Mouse (Mus musculus): ENCODE measurements around the gene Ppp1r26. TPM values are rescaled to one million over a fixed set of nuclear protein-coding genes. Genes with fewer than 3 reads are reported as not detected.

The Ppp1r26 gene
- polyA plus RNA-seq, 1 experiment from 2014 or later = 2.3 TPM

DNA sequence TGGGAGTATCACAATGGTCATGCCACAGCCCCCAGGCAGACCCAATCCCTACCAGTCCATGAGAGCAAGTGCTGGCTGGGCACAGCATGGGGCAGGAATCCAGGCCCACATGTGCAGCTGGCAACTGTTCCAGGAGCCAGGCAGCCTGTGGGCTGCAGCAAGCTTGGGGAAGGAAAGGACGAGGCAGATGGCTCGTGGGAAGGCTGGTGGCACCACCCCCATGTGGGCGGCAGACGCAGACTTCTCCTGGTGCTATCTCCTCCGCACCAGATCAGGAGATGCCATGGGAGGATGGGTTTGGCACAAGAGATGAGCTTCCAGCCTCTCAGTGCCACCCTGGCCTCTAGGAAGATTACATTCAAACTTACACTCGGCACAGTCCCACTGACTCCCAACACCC, 33.7 kb upstream of the Ppp1r26 start:
- 78% methylated on average over 6 of the region's 6 CpGs for whole genome bisulfite sequencing (ENCODE audit: insufficient replicate concordance)
- peaks cover 12% of the 10 kb centered on the region for H3K27me3 ChIP-seq (ENCODE audit: control insufficient read depth, insufficient read depth, low read length)
- no peak overlapping the region for H3K9ac ChIP-seq (ENCODE audit: low read depth, low read length)
- no peak for ATAC-seq (replicated peaks; ENCODE audit: insufficient number of reproducible peaks, low FRiP score, low TSS enrichment)
- H3K36me3 ChIP-seq (ENCODE audit: control insufficient read depth, insufficient read depth, low read length) = no peaks in the 10 kb centered on the region
- no peak overlapping the region for H3K4me2 ChIP-seq
- H3K27ac ChIP-seq (ENCODE audit: low read depth, low read length) = no peak overlapping the region
- no peaks in the 10 kb centered on the region for H3K9me3 ChIP-seq (replicated peaks; ENCODE audit: control insufficient read depth, low read length)
- H3K4me3 ChIP-seq (ENCODE audit: low read depth, low read length) = no peak overlapping the region
- peaks cover 16% of the 10 kb centered on the region for H3K4me1 ChIP-seq (ENCODE audit: control insufficient read depth, insufficient read depth, low read length)

DNA sequence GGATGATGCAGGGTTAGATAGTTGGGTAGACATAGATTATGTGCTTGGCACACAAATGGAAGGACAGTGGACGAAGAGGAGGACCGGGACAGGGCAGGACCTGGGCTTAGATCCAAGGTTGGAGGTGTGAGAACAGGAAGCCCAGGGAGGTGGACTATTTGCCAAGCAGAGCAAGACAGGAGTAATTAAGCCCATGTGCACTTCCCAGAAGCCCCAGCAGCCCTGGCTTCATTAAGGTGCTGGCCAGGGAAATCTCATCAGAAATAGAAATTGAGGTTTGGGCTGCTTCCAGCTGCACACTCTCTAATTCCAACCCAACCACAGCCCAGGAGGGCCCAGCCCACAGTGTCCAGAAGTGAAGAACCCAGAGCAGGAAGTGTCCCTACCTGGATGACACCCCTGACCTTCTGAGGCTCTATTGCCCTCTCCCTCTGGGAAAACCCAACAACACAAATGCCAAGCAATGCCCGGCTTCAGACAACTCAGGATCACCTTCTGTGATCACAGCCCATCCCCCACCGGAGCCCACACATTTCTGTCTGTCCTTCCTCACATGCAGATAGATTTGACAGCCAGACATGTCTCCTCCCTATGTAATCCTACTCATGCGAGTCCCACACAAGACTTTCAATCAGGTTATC, 32.4 kb upstream of the Ppp1r26 start:
- H3K4me1 ChIP-seq (ENCODE audit: control insufficient read depth, insufficient read depth, low read length) = peaks cover 16% of the 10 kb centered on the region
- no peak for ATAC-seq (replicated peaks; ENCODE audit: insufficient number of reproducible peaks, low FRiP score, low TSS enrichment)
- peaks cover 19% of the 10 kb centered on the region for H3K27me3 ChIP-seq (ENCODE audit: control insufficient read depth, insufficient read depth, low read length)
- H3K4me2 ChIP-seq = no peak overlapping the region
- H3K9ac ChIP-seq (ENCODE audit: low read depth, low read length) = no peak overlapping the region
- H3K36me3 ChIP-seq (ENCODE audit: control insufficient read depth, insufficient read depth, low read length) = no peaks in the 10 kb centered on the region
- H3K27ac ChIP-seq (ENCODE audit: low read depth, low read length) = no peak overlapping the region
- H3K4me3 ChIP-seq (ENCODE audit: low read depth, low read length) = no peak overlapping the region
- 85% methylated on average over 5 of the region's 5 CpGs for WGBS (ENCODE audit: insufficient replicate concordance)
- no peaks in the 10 kb centered on the region for H3K9me3 ChIP-seq (replicated peaks; ENCODE audit: control insufficient read depth, low read length)

GRCm38 (mm10) chr2:28414757-28415137, 31.9 kb upstream of the Ppp1r26 start:
- Histone ChIP-seq H3K27me3 (ENCODE audit: control insufficient read depth, insufficient read depth, low read length) (peaks cover 19% of the 10 kb centered on the region), H3K9me3 (replicated peaks; ENCODE audit: control insufficient read depth, low read length) (no peaks in the 10 kb centered on the region), H3K4me2 (no peak overlapping the region), H3K36me3 (ENCODE audit: control insufficient read depth, insufficient read depth, low read length) (no peaks in the 10 kb centered on the region), H3K4me1 (ENCODE audit: control insufficient read depth, insufficient read depth, low read length) (peaks cover 16% of the 10 kb centered on the region), H3K9ac (ENCODE audit: low read depth, low read length) (no peak overlapping the region), H3K4me3 (ENCODE audit: low read depth, low read length) (no peak overlapping the region), H3K27ac (ENCODE audit: low read depth, low read length) (no peak overlapping the region)
- ATAC-seq (replicated peaks; ENCODE audit: insufficient number of reproducible peaks, low FRiP score, low TSS enrichment) = no peak
- 82% methylated on average over 5 of the region's 5 CpGs for WGBS (ENCODE audit: insufficient replicate concordance)

DNA sequence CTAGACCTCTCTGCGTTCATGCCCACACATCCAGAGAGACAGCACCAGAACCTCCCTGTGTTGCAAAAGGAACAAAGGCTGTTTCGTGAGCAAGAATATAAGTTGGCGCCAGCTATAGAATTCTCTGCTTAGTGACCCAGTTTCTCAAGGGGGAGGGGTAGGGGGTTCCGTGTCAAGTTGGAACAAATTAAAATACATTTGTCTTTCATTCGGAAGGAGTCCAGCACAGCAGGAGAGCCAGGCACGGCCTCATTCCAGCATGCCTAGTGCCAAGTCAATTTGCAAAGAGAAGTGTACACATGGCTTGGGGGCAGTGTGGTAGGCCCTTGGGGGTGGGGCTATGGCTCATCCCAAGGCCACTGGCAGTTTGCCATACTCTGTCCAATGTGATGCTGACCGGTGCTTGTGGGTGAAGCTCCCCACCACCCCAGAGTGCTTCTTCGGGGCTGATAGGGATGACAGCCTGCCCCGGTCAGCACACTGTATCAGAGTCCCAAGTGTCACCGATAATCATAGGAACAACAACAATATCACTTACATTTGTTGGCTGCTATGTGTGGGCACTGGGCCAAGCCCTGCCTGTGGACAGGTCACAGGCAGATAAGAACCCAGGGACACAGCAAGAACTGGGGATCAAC, 31.1 kb upstream of the Ppp1r26 start:
- Histone ChIP-seq H3K36me3 (ENCODE audit: control insufficient read depth, insufficient read depth, low read length) (no peaks in the 10 kb centered on the region), H3K27ac (ENCODE audit: low read depth, low read length) (no peak overlapping the region), H3K9me3 (replicated peaks; ENCODE audit: control insufficient read depth, low read length) (no peaks in the 10 kb centered on the region), H3K4me3 (ENCODE audit: low read depth, low read length) (no peak overlapping the region), H3K4me2 (no peak overlapping the region), H3K4me1 (ENCODE audit: control insufficient read depth, insufficient read depth, low read length) (peaks cover 16% of the 10 kb centered on the region), H3K9ac (ENCODE audit: low read depth, low read length) (no peak overlapping the region), H3K27me3 (ENCODE audit: control insufficient read depth, insufficient read depth, low read length) (peaks cover 19% of the 10 kb centered on the region)
- peak; percentile 32; the same call in 1 of the 2 replicates for ATAC-seq (replicated peaks; ENCODE audit: insufficient number of reproducible peaks, low FRiP score, low TSS enrichment)
- WGBS (ENCODE audit: insufficient replicate concordance) = 52% methylated on average over 10 of the region's 10 CpGs

DNA sequence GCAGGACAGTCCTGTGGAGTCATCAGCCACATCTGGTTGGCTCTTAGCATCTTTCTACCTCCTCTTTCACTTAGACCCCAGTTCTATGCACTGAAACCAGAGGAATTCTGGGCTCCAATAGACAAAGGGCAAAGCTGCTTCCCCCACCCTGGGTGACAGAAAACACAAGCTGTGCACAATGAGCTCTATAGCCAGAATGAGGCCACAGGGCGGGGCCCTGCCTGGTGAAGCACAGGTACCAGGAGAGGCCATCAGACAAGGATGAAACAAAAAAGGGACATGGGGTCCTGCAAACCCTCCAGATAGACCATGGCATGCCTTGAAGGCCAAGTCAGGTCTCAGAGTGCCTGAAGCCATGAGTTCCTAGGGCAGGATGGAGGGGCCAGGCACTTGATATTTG, 30.1 kb upstream of the Ppp1r26 start:
- Histone ChIP-seq H3K27ac (ENCODE audit: low read depth, low read length) (no peak overlapping the region), H3K9ac (ENCODE audit: low read depth, low read length) (no peak overlapping the region)
- no peak for ATAC-seq (replicated peaks; ENCODE audit: insufficient number of reproducible peaks, low FRiP score, low TSS enrichment)

GRCm38 (mm10) chr2:28418034-28418433, 28.6 kb upstream of the Ppp1r26 start:
- no peak overlapping the region for H3K4me2 ChIP-seq
- ATAC-seq (replicated peaks; ENCODE audit: insufficient number of reproducible peaks, low FRiP score, low TSS enrichment) = no peak
- H3K36me3 ChIP-seq (ENCODE audit: control insufficient read depth, insufficient read depth, low read length) = no peaks in the 10 kb centered on the region
- no peak overlapping the region for H3K9ac ChIP-seq (ENCODE audit: low read depth, low read length)
- no peak overlapping the region for H3K27ac ChIP-seq (ENCODE audit: low read depth, low read length)
- H3K4me1 ChIP-seq (ENCODE audit: control insufficient read depth, insufficient read depth, low read length) = peaks cover 16% of the 10 kb centered on the region
- WGBS (ENCODE audit: insufficient replicate concordance) = 50% methylated on average over 2 of the region's 2 CpGs
- H3K4me3 ChIP-seq (ENCODE audit: low read depth, low read length) = no peak overlapping the region
- H3K9me3 ChIP-seq (replicated peaks; ENCODE audit: control insufficient read depth, low read length) = no peaks in the 10 kb centered on the region
- H3K27me3 ChIP-seq (ENCODE audit: control insufficient read depth, insufficient read depth, low read length) = peaks cover 7% of the 10 kb centered on the region

More for the DNA sequence above, 30.1 kb upstream of the Ppp1r26 start:
- H3K4me3 ChIP-seq (ENCODE audit: low read depth, low read length) = no peak overlapping the region
- 96% methylated on average over 1 of the region's 1 CpGs for WGBS (ENCODE audit: insufficient replicate concordance)
- H3K27me3 ChIP-seq (ENCODE audit: control insufficient read depth, insufficient read depth, low read length) = peaks cover 17% of the 10 kb centered on the region
- H3K4me2 ChIP-seq = no peak overlapping the region
- no peaks in the 10 kb centered on the region for H3K36me3 ChIP-seq (ENCODE audit: control insufficient read depth, insufficient read depth, low read length)
- peaks cover 16% of the 10 kb centered on the region for H3K4me1 ChIP-seq (ENCODE audit: control insufficient read depth, insufficient read depth, low read length)
- H3K9me3 ChIP-seq (replicated peaks; ENCODE audit: control insufficient read depth, low read length) = no peaks in the 10 kb centered on the region

- no peak for ATAC-seq (replicated peaks; ENCODE audit: insufficient number of reproducible peaks, low FRiP score, low TSS enrichment)
- H3K4me1 ChIP-seq (ENCODE audit: control insufficient read depth, insufficient read depth, low read length) = peaks cover 15% of the 10 kb centered on the region
- no peaks in the 10 kb centered on the region for H3K36me3 ChIP-seq (ENCODE audit: control insufficient read depth, insufficient read depth, low read length)
- no peak overlapping the region for H3K9ac ChIP-seq (ENCODE audit: low read depth, low read length)
- H3K4me3 ChIP-seq (ENCODE audit: low read depth, low read length) = no peak overlapping the region
- 17% methylated on average over 4 of the region's 4 CpGs for WGBS (ENCODE audit: insufficient replicate concordance)
- H3K9me3 ChIP-seq (replicated peaks; ENCODE audit: control insufficient read depth, low read length) = no peaks in the 10 kb centered on the region
- no peak overlapping the region for H3K4me2 ChIP-seq
- no peak overlapping the region for H3K27ac ChIP-seq (ENCODE audit: low read depth, low read length)
- peaks cover 7% of the 10 kb centered on the region for H3K27me3 ChIP-seq (ENCODE audit: control insufficient read depth, insufficient read depth, low read length)
Measured at GRCm38 (mm10) chr2:28419898-28420297, 26.7 kb upstream of the Ppp1r26 start.

DNA sequence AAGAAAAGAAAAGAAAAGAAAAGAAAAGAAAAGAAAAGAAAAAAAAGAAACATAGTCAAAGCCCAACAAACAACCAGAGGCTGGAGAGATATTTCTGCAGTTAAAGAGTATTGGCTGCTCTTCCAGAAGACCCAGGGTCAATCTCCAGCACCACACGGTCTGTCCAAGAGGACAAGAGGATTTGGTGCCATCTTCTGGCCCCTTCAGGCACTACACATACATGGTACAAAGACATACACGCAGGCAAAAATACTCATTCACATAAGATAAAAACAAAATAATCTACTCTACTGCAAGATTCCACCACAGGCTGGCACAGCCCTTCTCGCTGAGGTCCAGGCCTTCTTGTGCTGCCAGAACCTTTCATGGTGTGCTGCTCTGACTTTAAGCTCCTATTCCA, 23.4 kb upstream of the Ppp1r26 start:
- Histone ChIP-seq H3K9ac (ENCODE audit: low read depth, low read length) (no peak overlapping the region), H3K9me3 (replicated peaks; ENCODE audit: control insufficient read depth, low read length) (no peaks in the 10 kb centered on the region), H3K4me2 (no peak overlapping the region), H3K27me3 (ENCODE audit: control insufficient read depth, insufficient read depth, low read length) (peaks cover 7% of the 10 kb centered on the region), H3K36me3 (ENCODE audit: control insufficient read depth, insufficient read depth, low read length) (no peaks in the 10 kb centered on the region), H3K4me1 (ENCODE audit: control insufficient read depth, insufficient read depth, low read length) (no peaks in the 10 kb centered on the region), H3K27ac (ENCODE audit: low read depth, low read length) (no peak overlapping the region), H3K4me3 (ENCODE audit: low read depth, low read length) (no peak overlapping the region)
- WGBS (ENCODE audit: insufficient replicate concordance) = 27% methylated on average over 3 of the region's 3 CpGs
- ATAC-seq (replicated peaks; ENCODE audit: insufficient number of reproducible peaks, low FRiP score, low TSS enrichment) = no peak

DNA sequence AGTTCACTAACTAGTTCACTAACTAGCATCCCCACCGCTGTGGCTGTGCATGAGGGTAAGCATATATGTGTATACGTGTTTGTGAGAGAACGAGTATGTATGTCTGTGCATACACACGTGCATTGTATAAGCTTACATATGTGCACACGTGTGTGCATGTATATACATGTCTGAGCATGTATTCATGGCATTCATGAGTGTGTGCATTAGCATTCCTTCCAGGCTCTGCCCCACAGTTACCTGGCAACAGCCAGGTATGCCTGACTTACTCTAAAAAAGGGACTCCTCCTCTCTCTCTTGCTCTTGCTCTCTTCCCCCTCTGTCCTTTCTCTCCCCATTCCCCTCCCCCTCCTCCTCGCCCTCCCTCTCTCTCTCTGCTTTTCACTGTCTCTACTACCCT, 19.4 kb upstream of the Ppp1r26 start:
- H3K4me2 ChIP-seq = no peak overlapping the region
- H3K27me3 ChIP-seq (ENCODE audit: control insufficient read depth, insufficient read depth, low read length) = no peaks in the 10 kb centered on the region
- no peak overlapping the region for H3K27ac ChIP-seq (ENCODE audit: low read depth, low read length)
- no peaks in the 10 kb centered on the region for H3K4me1 ChIP-seq (ENCODE audit: control insufficient read depth, insufficient read depth, low read length)
- no peak overlapping the region for H3K9ac ChIP-seq (ENCODE audit: low read depth, low read length)
- 78% methylated on average over 6 of the region's 6 CpGs for WGBS (ENCODE audit: insufficient replicate concordance)
- no peak overlapping the region for H3K4me3 ChIP-seq (ENCODE audit: low read depth, low read length)
- no peaks in the 10 kb centered on the region for H3K36me3 ChIP-seq (ENCODE audit: control insufficient read depth, insufficient read depth, low read length)
- ATAC-seq (replicated peaks; ENCODE audit: insufficient number of reproducible peaks, low FRiP score, low TSS enrichment) = no peak
- H3K9me3 ChIP-seq (replicated peaks; ENCODE audit: control insufficient read depth, low read length) = 0 out of 2 replicates have a peak, but pooled peaks cover 3% of the 10 kb centered on the region

Data from heart, embryonic 11.5 days (tissue).